Mouse (Mus musculus): ENCODE results near the gene Eif2ak3. TPM values are rescaled to one million over a fixed set of nuclear protein-coding genes. Genes with fewer than 3 reads are reported as not detected.
A peak's percentile ranks its signal among the peaks of the same experiment; 100 is the strongest.

Eif2ak3 gene
- polyA plus RNA-seq, 1 experiment from 2014 or later: 9.6 TPM

DNA sequence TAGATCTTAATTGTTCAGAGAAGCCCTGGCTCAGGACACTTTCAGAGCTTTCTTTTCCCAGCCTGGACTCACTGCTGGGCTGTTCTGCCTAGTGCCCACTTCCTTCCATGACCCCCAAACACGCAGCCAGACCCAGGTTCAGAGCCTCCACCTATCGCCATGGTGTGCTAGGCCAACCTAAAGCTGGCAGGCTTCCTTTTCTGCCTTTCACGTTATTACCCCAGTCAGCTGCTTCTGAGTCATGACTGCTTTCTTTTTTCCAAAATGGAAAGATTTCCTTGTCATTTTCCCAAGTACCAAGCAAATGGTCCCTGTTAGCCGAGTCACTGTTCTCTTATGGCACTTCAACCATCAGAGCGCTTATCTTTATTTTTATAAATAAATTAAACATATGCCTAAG lies 4.0 kb upstream of the Eif2ak3 start:
- H3K9ac ChIP-seq (ENCODE audit: low read depth, low read length): no peak overlapping the region
- H3K27me3 ChIP-seq (replicated peaks; ENCODE audit: control insufficient read depth, insufficient read depth, low read length): no peaks in the 10 kb centered on the region
- H3K36me3 ChIP-seq (ENCODE audit: control insufficient read depth, insufficient read depth): no peaks in the 10 kb centered on the region
- ATAC-seq: no peak
- H3K27ac ChIP-seq (ENCODE audit: low read depth, low read length): no peak overlapping the region
- H3K9me3 ChIP-seq (ENCODE audit: control insufficient read depth): no peaks in the 10 kb centered on the region
- WGBS: 52% methylated on average over 5 of the region's 5 CpGs
- no peak for TF ChIP-seq CTCF (IDR thresholded peaks at IDR 0.05; ENCODE audit: low read depth)
- 0 out of 2 replicates have a peak overlapping the region, but pooled peaks have one; percentile 3 for H3K4me2 ChIP-seq (replicated peaks; ENCODE audit: low read depth)
- H3K4me1 ChIP-seq (replicated peaks; ENCODE audit: control insufficient read depth, insufficient read depth, low read length): 0 out of 2 replicates have a peak, but pooled peaks cover 3% of the 10 kb centered on the region
- no peak overlapping the region for H3K4me3 ChIP-seq (ENCODE audit: low read depth, low read length)

DNA sequence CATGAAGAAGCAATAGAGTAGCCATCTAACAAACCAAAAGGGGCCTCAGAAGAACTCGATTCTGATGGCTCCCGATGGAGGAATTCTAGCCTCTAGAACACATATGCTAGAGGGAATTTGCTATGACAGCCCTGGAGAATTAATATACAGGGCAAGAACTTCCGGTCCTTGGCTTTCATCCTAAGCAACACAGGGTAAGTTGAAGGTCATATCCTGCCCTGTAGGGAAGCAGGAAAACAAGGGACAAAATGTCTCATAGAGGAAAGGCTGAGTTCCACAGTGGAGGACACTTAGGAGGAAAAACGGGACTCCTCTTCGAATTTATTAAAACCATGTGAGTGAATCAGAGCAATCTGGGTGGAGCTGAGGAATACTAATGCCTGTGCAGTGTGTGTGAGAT lies 1.3 kb upstream of the Eif2ak3 start:
- H3K27ac ChIP-seq (ENCODE audit: low read depth, low read length): peak overlapping the region; percentile 86
- H3K4me3 ChIP-seq (ENCODE audit: low read depth, low read length): no peak overlapping the region
- H3K9ac ChIP-seq (ENCODE audit: low read depth, low read length): no peak overlapping the region

DNA sequence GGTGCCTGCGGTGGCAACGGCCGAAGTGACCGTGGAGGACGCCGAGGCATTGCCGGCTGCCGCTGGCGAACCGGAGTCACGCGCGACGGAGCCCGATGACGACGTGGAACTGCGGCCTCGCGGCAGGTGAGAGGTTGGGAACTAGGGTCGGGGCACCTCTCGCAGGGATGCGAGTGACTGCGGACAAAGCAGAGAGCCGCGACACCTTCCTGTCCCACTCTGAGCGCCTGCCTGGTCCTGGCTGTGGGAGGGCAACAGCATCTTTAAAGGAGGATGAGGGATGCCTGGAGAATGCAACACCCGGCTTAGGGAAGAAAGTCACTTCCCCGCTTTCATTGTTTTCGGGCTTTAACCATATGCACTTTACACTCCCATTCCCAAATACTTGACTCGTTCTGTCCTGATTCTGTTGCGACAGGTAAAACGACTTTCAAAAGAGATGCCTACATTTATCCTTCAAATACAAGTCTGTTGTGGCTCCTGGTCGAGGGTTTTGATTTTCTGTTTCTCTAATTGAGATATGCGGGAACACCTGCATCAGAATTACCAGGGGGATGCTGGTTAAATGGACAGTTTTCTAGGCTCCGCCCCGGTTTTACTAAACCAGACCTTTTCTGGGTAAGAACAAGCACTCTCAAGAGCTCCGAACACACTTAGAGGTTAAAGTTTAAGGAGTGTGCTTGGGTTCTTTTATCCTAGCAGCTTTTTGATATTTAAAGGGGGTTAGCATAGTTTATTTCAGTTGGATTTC lies 756 bp downstream of the Eif2ak3 start:
- Histone ChIP-seq H3K9me3 (ENCODE audit: control insufficient read depth) (no peaks in the 10 kb centered on the region), H3K36me3 (ENCODE audit: control insufficient read depth, insufficient read depth) (no peaks in the 10 kb centered on the region), H3K4me2 (replicated peaks; ENCODE audit: low read depth) (peak overlapping the region; percentile 89), H3K4me1 (replicated peaks; ENCODE audit: control insufficient read depth, insufficient read depth, low read length) (peaks cover 14% of the 10 kb centered on the region; the same call in 1 of the 2 replicates), H3K27ac (ENCODE audit: low read depth, low read length) (peak overlapping the region; percentile 95), H3K27me3 (replicated peaks; ENCODE audit: control insufficient read depth, insufficient read depth, low read length) (no peaks in the 10 kb centered on the region), H3K4me3 (ENCODE audit: low read depth, low read length) (peak overlapping the region; percentile 86), H3K9ac (ENCODE audit: low read depth, low read length) (peak overlapping the region; percentile 85)
- 2% methylated on average over 38 of the region's 38 CpGs for WGBS
- TF ChIP-seq CTCF (IDR thresholded peaks at IDR 0.05; ENCODE audit: low read depth): no peak
- ATAC-seq: 0 out of 2 replicates have a peak, but pooled peaks have one; percentile 0

More for the DNA sequence above, 1.3 kb upstream of the Eif2ak3 start:
- ATAC-seq: no peak
- 42% methylated on average over 5 of the region's 5 CpGs for WGBS
- H3K9me3 ChIP-seq (ENCODE audit: control insufficient read depth): no peaks in the 10 kb centered on the region
- no peak for TF ChIP-seq CTCF (IDR thresholded peaks at IDR 0.05; ENCODE audit: low read depth)
- H3K36me3 ChIP-seq (ENCODE audit: control insufficient read depth, insufficient read depth): no peaks in the 10 kb centered on the region
- peak overlapping the region; percentile 77 for H3K4me2 ChIP-seq (replicated peaks; ENCODE audit: low read depth)
- peaks cover 14% of the 10 kb centered on the region; the same call in 1 of the 2 replicates for H3K4me1 ChIP-seq (replicated peaks; ENCODE audit: control insufficient read depth, insufficient read depth, low read length)
- H3K27me3 ChIP-seq (replicated peaks; ENCODE audit: control insufficient read depth, insufficient read depth, low read length): no peaks in the 10 kb centered on the region

DNA sequence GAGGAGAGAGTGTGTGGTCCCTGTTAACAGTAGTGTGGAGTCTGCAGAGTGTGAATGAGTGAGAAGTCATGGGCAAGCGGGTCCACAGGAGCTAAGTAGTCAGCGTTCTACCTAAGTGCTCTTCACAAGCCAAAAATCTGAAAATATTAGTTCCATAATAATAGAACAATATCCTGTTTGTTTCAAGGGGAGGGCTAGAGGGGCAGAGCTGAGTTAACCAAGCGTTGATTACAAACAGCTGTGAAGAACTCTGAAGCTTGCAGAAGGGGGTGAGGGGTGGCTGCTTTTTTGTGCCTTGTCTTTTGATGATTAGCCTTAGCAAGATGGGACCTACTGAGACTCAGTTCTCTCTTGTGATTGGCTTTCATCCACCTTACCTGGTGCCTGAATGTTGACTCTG lies 3.1 kb downstream of the Eif2ak3 start:
- no peak overlapping the region for H3K27ac ChIP-seq (ENCODE audit: low read depth, low read length)
- H3K4me1 ChIP-seq (replicated peaks; ENCODE audit: control insufficient read depth, insufficient read depth, low read length): peaks cover 14% of the 10 kb centered on the region; the same call in 1 of the 2 replicates
- no peak overlapping the region for H3K9ac ChIP-seq (ENCODE audit: low read depth, low read length)
- no peaks in the 10 kb centered on the region for H3K9me3 ChIP-seq (ENCODE audit: control insufficient read depth)
- no peaks in the 10 kb centered on the region for H3K27me3 ChIP-seq (replicated peaks; ENCODE audit: control insufficient read depth, insufficient read depth, low read length)
- H3K4me3 ChIP-seq (ENCODE audit: low read depth, low read length): no peak overlapping the region
- no peak overlapping the region for H3K4me2 ChIP-seq (replicated peaks; ENCODE audit: low read depth)
- H3K36me3 ChIP-seq (ENCODE audit: control insufficient read depth, insufficient read depth): no peaks in the 10 kb centered on the region
- WGBS: 59% methylated on average over 3 of the region's 3 CpGs
- no peak for TF ChIP-seq CTCF (IDR thresholded peaks at IDR 0.05; ENCODE audit: low read depth)
- ATAC-seq: no peak

DNA sequence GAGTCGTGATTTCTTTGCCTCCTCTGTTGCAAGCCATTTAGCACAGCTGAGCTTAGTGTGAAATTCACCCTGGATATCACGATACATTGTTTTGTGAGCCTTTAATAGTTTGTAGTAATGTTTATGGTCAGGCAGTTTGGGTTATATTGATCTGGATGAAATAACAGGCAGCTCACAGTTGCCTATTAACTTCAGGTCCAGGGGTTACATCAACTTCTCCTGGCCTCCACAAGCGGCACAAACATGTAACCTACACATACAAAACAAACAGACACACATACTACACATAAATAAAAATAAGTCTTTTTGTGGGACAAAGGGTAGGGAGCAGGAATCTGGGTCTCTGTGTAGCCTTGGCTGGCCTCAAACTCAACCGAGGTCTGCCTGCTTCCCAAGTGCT lies 9.1 kb downstream of the Eif2ak3 start:
- ATAC-seq: no peak
- H3K27me3 ChIP-seq (replicated peaks; ENCODE audit: control insufficient read depth, insufficient read depth, low read length): no peaks in the 10 kb centered on the region
- H3K4me1 ChIP-seq (replicated peaks; ENCODE audit: control insufficient read depth, insufficient read depth, low read length): no peaks in the 10 kb centered on the region
- 69% methylated on average over 4 of the region's 4 CpGs for WGBS
- H3K27ac ChIP-seq (ENCODE audit: low read depth, low read length): no peak overlapping the region
- H3K4me2 ChIP-seq (replicated peaks; ENCODE audit: low read depth): no peak overlapping the region
- H3K36me3 ChIP-seq (ENCODE audit: control insufficient read depth, insufficient read depth): peaks cover 1% of the 10 kb centered on the region; the same call in 1 of the 2 replicates
- no peak overlapping the region for H3K9ac ChIP-seq (ENCODE audit: low read depth, low read length)
- no peak overlapping the region for H3K4me3 ChIP-seq (ENCODE audit: low read depth, low read length)
- no peaks in the 10 kb centered on the region for H3K9me3 ChIP-seq (ENCODE audit: control insufficient read depth)
- TF ChIP-seq CTCF (IDR thresholded peaks at IDR 0.05; ENCODE audit: low read depth): no peak

DNA sequence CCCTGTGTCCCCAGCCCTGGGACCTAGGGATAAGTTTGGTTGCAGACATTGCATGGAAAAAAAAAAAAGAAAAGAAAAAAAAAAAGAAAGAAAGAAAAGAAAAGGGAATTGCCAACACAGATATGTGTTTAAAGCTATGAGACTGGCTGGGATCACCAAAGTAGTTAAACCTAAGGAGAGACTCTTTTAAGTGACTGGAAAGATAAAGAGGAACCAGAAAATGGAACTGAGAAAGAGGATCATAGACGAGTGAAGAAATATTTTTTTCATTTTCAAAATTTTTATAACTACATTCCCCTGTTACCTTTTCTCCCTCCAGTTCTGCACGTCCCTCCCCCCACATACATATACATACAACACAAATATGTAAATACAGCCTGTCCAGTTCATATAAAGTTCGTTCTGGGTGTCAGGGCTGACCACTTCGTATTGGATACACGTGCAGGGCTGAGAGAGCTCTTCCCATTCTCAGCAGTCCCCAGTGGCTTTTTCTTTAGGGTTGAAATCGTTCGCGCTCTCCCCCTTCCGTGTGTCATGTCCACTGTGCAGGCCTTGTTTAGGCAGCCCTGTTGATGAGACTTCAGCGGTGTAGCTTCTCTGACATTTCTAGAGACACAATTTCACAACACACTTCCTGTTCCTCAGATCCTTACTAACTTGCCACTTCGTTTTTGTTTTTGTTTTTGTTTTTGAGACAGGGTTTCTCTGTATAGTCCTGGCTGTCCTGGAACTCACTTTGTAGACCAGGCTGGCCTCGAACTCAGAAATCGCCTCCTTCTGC lies 11.4 kb downstream of the Eif2ak3 start:
- H3K9ac ChIP-seq (ENCODE audit: low read depth, low read length): no peak overlapping the region

More for the DNA sequence above, 11.4 kb downstream of the Eif2ak3 start:
- H3K9me3 ChIP-seq (ENCODE audit: control insufficient read depth): no peaks in the 10 kb centered on the region
- no peak overlapping the region for H3K4me3 ChIP-seq (ENCODE audit: low read depth, low read length)
- no peak overlapping the region for H3K27ac ChIP-seq (ENCODE audit: low read depth, low read length)
- WGBS: 79% methylated on average over 13 of the region's 13 CpGs
- no peak for TF ChIP-seq CTCF (IDR thresholded peaks at IDR 0.05; ENCODE audit: low read depth)
- H3K36me3 ChIP-seq (ENCODE audit: control insufficient read depth, insufficient read depth): peaks cover 22% of the 10 kb centered on the region
- no peak overlapping the region for H3K4me2 ChIP-seq (replicated peaks; ENCODE audit: low read depth)
- ATAC-seq: no peak
- H3K27me3 ChIP-seq (replicated peaks; ENCODE audit: control insufficient read depth, insufficient read depth, low read length): no peaks in the 10 kb centered on the region
- H3K4me1 ChIP-seq (replicated peaks; ENCODE audit: control insufficient read depth, insufficient read depth, low read length): no peaks in the 10 kb centered on the region

All from intestine, postnatal 0 days (tissue).